Mouse (Mus musculus) erythroblast, embryonic 14.5 days (primary cell): ENCODE results near the gene Zmynd10.

Experiments used
- GATA1 ChIP-seq: IDR thresholded peaks from 2 replicates; pipeline ENCODE4 v1.6.1; 2012; ENCODE audit warnings: low read length, inconsistent platforms, mixed read lengths
- TAL1 ChIP-seq: IDR thresholded peaks from 3 replicates; pipeline ENCODE4 v1.6.1; 2012; ENCODE audit warnings: low read length, inconsistent platforms, mixed read lengths

DNA sequence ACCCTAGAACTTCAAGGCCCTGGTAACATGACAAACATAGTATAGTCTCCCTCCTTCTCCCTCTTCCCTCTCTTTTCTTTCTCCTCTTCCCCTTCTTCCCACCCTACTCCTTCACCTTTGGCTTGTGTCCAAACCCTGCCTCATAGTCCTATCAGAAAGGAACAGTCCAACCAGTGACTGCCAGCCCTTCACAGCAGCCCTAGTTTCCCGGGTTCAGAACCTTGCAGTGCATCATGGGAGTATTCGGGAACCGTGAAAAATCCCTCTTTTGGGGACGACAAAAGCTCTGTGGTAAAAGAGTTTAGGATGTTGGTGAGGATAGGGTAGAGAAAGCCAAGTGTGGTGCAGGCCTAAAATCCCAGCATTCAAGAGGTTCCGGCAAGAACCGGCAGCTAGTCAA lies 26.8 kb upstream of the Zmynd10 start:
- TF ChIP-seq TAL1 (no peak), GATA1 (no peak)
